ENCODE assay signal across 9 mouse cellular contexts in the genomic region with DNA sequence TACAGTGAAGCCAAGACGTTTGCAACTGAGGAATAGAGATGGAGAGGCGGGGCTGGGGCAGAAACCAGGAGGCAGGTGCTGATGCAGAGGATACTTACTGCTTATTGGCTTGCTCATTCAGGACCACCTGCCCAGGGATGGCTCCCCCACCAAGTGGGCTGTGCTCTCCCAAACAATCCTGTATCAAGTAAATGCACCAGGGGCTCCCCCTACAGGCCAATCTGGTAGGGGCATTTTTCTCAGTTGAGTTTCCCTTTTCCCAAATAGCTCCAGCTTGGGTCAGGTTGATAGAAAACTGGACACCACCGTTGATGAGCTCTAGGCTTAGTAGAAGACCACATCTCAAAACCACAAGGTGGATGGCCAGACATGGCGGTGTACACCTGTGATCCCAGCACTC.
DNase-seq lines count a peak whose midpoint lies in the region; ATAC-seq and TF ChIP-seq lines count a peak whose summit lies in the region.
"Had no signal": no experiment of that assay in that cellular context is flagged by ENCODE, and none has a peak within 500 bp of the region (broad histone marks: within the 10 kb centered on the region; RNA-seq: fewer than 3 reads in every experiment).

No protein-coding gene starts in this region.

- no peak overlapping the region for H3K4me2 ChIP-seq in heart, embryonic 12.5 days
- H3K4me2 ChIP-seq in midbrain, embryonic 13.5 days (replicated peaks): no peak overlapping the region

- H3K27me3 ChIP-seq in heart, embryonic 12.5 days (replicated peaks): no peaks in the 10 kb centered on the region
- H3K27me3 ChIP-seq in midbrain, embryonic 10.5 days (ENCODE audit: low read depth, poor library complexity, severe bottlenecking): no peaks in the 10 kb centered on the region; the same call in 1 of the 2 replicates
- no peaks in the 10 kb centered on the region for H3K27me3 ChIP-seq in midbrain, embryonic 13.5 days

- no peak for ATAC-seq in heart, embryonic 12.5 days (ENCODE audit: insufficient number of reproducible peaks, low FRiP score)
- ATAC-seq in midbrain, embryonic 13.5 days: no peak

- H3K27ac ChIP-seq in heart, embryonic 12.5 days (ENCODE audit: poor library complexity, severe bottlenecking): no peak overlapping the region
- H3K27ac ChIP-seq in midbrain, embryonic 10.5 days (replicated peaks): peak overlapping the region; percentile 82
- H3K27ac ChIP-seq in midbrain, embryonic 13.5 days: no peak overlapping the region
- no peak overlapping the region for H3K27ac ChIP-seq in cortical plate, adult 2 months (ENCODE audit: insufficient read depth, low read length)

- TF ChIP-seq CTCF in cortical plate, adult 2 months (IDR thresholded peaks at IDR 0.05; ENCODE audit: extremely low read depth, insufficient read depth, low read length): peak; percentile 38; the same call in 1 of the 2 replicates

- no peak for TF ChIP-seq POLR2A in cortical plate, adult 2 months (IDR thresholded peaks at IDR 0.05; ENCODE audit: extremely low read depth, insufficient read depth, low read length)

- 53% methylated on average over 4 of the region's 4 CpGs for WGBS in heart, embryonic 12.5 days
- WGBS in midbrain, embryonic 10.5 days: 58% methylated on average over 4 of the region's 4 CpGs
- 59% methylated on average over 4 of the region's 4 CpGs for WGBS in midbrain, embryonic 13.5 days

- intact Hi-C loops in heart, postnatal 14 days (cut with DNase I): no loop called here

- DNase-seq in heart, postnatal 14 days: peak; percentile 4 to 18
- DNase-seq in midbrain, embryonic 10.5 days (ENCODE audit: low spot score): peak; percentile 62
- DNase-seq in retina, postnatal 1 day: peak; percentile 54
- no peak for DNase-seq in natural killer cell, adult 2 months (ENCODE audit: low spot score in 2 of 2)
- no peak for DNase-seq in cerebellum, adult 11-12 months
- DNase-seq: adrenal gland, adult 2 months had no signal

- no peak overlapping the region for H3K9ac ChIP-seq in heart, embryonic 12.5 days
- no peak overlapping the region for H3K9ac ChIP-seq in midbrain, embryonic 13.5 days (replicated peaks)

- H3K9me3 ChIP-seq in heart, embryonic 12.5 days (replicated peaks): no peaks in the 10 kb centered on the region
- no peaks in the 10 kb centered on the region for H3K9me3 ChIP-seq in midbrain, embryonic 10.5 days (replicated peaks)
- no peaks in the 10 kb centered on the region for H3K9me3 ChIP-seq in midbrain, embryonic 13.5 days

- H3K4me3 ChIP-seq in heart, embryonic 12.5 days: no peak overlapping the region
- no peak overlapping the region for H3K4me3 ChIP-seq in midbrain, embryonic 10.5 days
- H3K4me3 ChIP-seq in midbrain, embryonic 13.5 days (replicated peaks): no peak overlapping the region
- H3K4me3 ChIP-seq in cortical plate, adult 2 months (ENCODE audit: insufficient read depth, low read length): no peak overlapping the region

- no peaks in the 10 kb centered on the region for H3K4me1 ChIP-seq in heart, embryonic 12.5 days (replicated peaks)
- peaks cover 43% of the 10 kb centered on the region for H3K4me1 ChIP-seq in midbrain, embryonic 10.5 days
- H3K4me1 ChIP-seq in midbrain, embryonic 13.5 days (replicated peaks): peaks cover 16% of the 10 kb centered on the region
- H3K4me1 ChIP-seq in cortical plate, adult 2 months (ENCODE audit: control insufficient read depth, insufficient read depth, low read length): no peaks in the 10 kb centered on the region

- no peaks in the 10 kb centered on the region for H3K36me3 ChIP-seq in heart, embryonic 12.5 days
- H3K36me3 ChIP-seq in midbrain, embryonic 10.5 days: no peaks in the 10 kb centered on the region
- no peaks in the 10 kb centered on the region for H3K36me3 ChIP-seq in midbrain, embryonic 13.5 days

Comparison
In these comparisons a context has a peak if more than half of its experiments do, and no peak if none do; other contexts are left out.
1. DNase-seq: peak in heart, postnatal 14 days (2 of 2), midbrain, embryonic 10.5 days (single experiment) and retina, postnatal 1 day (single experiment); none in natural killer cell, adult 2 months (0 of 2) and cerebellum, adult 11-12 months (single experiment).